Mouse (Mus musculus) lung, embryonic 15.5 days (tissue): ENCODE data around the gene Nme2. TPM values are rescaled to one million over a fixed set of nuclear protein-coding genes. Genes with fewer than 3 reads are reported as not detected.

Experiments used
- ATAC-seq: fragments of 200-750 bp; cut with Nextera tagmentation; 2 replicates; pipeline ENCODE4 v1.8.0; 2017; ENCODE audit warnings: moderate number of reproducible peaks, borderline replicate concordance; ENCODE audit not compliant: low FRiP score, low TSS enrichment; ENCODE audit errors: extremely low read depth
- H3K27ac ChIP-seq: fragments of 300-500 bp; sonication (generic); 2 replicates; pipeline ENCODE4 v1.5.1; 2015; ENCODE audit warnings: moderate library complexity, mild to moderate bottlenecking, inconsistent platforms
- H3K27me3 ChIP-seq: fragments of 300-500 bp; sonication (generic); 2 replicates; pipeline ENCODE4 v1.6.1; 2015; ENCODE audit warnings: inconsistent platforms
- H3K36me3 ChIP-seq: fragments of 300-500 bp; sonication (generic); 2 replicates; pipeline ENCODE4 v1.6.1; 2015; ENCODE audit warnings: inconsistent platforms
- H3K4me1 ChIP-seq: fragments of 300-500 bp; sonication (generic); 2 replicates; pipeline ENCODE4 v1.6.1; 2015; ENCODE audit warnings: inconsistent platforms
- H3K4me2 ChIP-seq: fragments of 300-500 bp; sonication (generic); 2 replicates; pipeline ENCODE4 v1.6.1; 2015; ENCODE audit warnings: inconsistent platforms, mild to moderate bottlenecking, moderate library complexity
- H3K4me3 ChIP-seq: fragments of 300-500 bp; sonication (generic); 2 replicates; pipeline ENCODE4 v1.5.1; 2015; ENCODE audit warnings: mild to moderate bottlenecking, inconsistent platforms
- H3K9ac ChIP-seq: fragments of 300-500 bp; sonication (generic); 2 replicates; pipeline ENCODE4 v1.6.1; 2015; ENCODE audit warnings: inconsistent platforms
- H3K9me3 ChIP-seq: fragments of 300-500 bp; sonication (generic); 2 replicates; pipeline ENCODE4 v1.6.1; 2016; ENCODE audit warnings: inconsistent platforms
- WGBS: fragments of 180-500 bp; shearing (Covaris S2); methylation state at CpG from one replicate; pipeline ENCODE4 v1.1.7; 2015; 5-methylcytosine and 5-hydroxymethylcytosine counted together
- polyA plus RNA-seq: library from polyadenylated mRNA; unstranded; fragments of >200 nt; fragmentation: Nextera tagmentation; extraction: Ambion mirVana; gene quantifications from 2 replicates; pipeline ENCODE4 v1.2.1, GENCODE M21; 2015

Nme2 gene
- polyA plus RNA-seq, 1 experiment from 2014 or later = 258 TPM

- Histone ChIP-seq H3K9me3 (no peaks in the 10 kb centered on the region), H3K4me1 (peaks cover 10% of the 10 kb centered on the region), H3K4me3 (no peak overlapping the region), H3K4me2 (no peak overlapping the region), H3K36me3 (peaks cover 72% of the 10 kb centered on the region), H3K9ac (no peak overlapping the region), H3K27me3 (no peaks in the 10 kb centered on the region), H3K27ac (no peak overlapping the region)
- WGBS = 86% methylated on average over 4 of the region's 4 CpGs
- no peak for ATAC-seq
Observed at GRCm38 (mm10) chr11:93963013-93963412, 7.0 kb upstream of the Nme2 start.

- Histone ChIP-seq H3K36me3 (peaks cover 77% of the 10 kb centered on the region), H3K4me2 (no peak overlapping the region), H3K9me3 (no peaks in the 10 kb centered on the region), H3K4me1 (peaks cover 4% of the 10 kb centered on the region), H3K9ac (no peak overlapping the region), H3K27ac (no peak overlapping the region), H3K4me3 (no peak overlapping the region), H3K27me3 (no peaks in the 10 kb centered on the region)
- no peak for ATAC-seq
- WGBS = 82% methylated on average over 6 of the region's 6 CpGs
Observed at GRCm38 (mm10) chr11:93961482-93961881, 5.4 kb upstream of the Nme2 start.

GRCm38 (mm10) chr11:93957746-93958145, 1.7 kb upstream of the Nme2 start:
- 72% methylated on average over 4 of the region's 4 CpGs for WGBS
- no peaks in the 10 kb centered on the region for H3K9me3 ChIP-seq
- no peak overlapping the region for H3K4me2 ChIP-seq
- H3K27ac ChIP-seq = no peak overlapping the region
- no peaks in the 10 kb centered on the region for H3K27me3 ChIP-seq
- no peak for ATAC-seq
- H3K4me1 ChIP-seq = peaks cover 24% of the 10 kb centered on the region
- no peak overlapping the region for H3K9ac ChIP-seq
- peaks cover 48% of the 10 kb centered on the region for H3K36me3 ChIP-seq
- no peak overlapping the region for H3K4me3 ChIP-seq

- ATAC-seq = no peak
- no peaks in the 10 kb centered on the region for H3K27me3 ChIP-seq
- H3K4me3 ChIP-seq = no peak overlapping the region
- no peak overlapping the region for H3K9ac ChIP-seq
- H3K4me2 ChIP-seq = no peak overlapping the region
- no peak overlapping the region for H3K27ac ChIP-seq
- peaks cover 42% of the 10 kb centered on the region for H3K36me3 ChIP-seq
- no peaks in the 10 kb centered on the region for H3K9me3 ChIP-seq
- WGBS = 83% methylated on average over 2 of the region's 2 CpGs
- peaks cover 24% of the 10 kb centered on the region for H3K4me1 ChIP-seq
Observed at GRCm38 (mm10) chr11:93957031-93957555, 1.0 kb upstream of the Nme2 start.

- Histone ChIP-seq H3K9ac (peak overlapping the region; percentile 61), H3K36me3 (peaks cover 43% of the 10 kb centered on the region), H3K4me1 (peaks cover 24% of the 10 kb centered on the region), H3K27ac (peak overlapping the region; percentile 92), H3K4me2 (peak overlapping the region; percentile 89), H3K27me3 (no peaks in the 10 kb centered on the region), H3K9me3 (no peaks in the 10 kb centered on the region), H3K4me3 (peak overlapping the region; percentile 74)
- WGBS = 1% methylated on average over 59 of the region's 67 CpGs
- ATAC-seq = peak; percentile 98
Observed at GRCm38 (mm10) chr11:93955256-93956150, 556 bp downstream of the Nme2 start.

GRCm38 (mm10) chr11:93954738-93955255, 1.3 kb downstream of the Nme2 start:
- peak overlapping the region; percentile 74 for H3K4me3 ChIP-seq

GRCm38 (mm10) chr11:93952376-93952775, 3.7 kb downstream of the Nme2 start:
- no peak overlapping the region for H3K27ac ChIP-seq
- no peaks in the 10 kb centered on the region for H3K9me3 ChIP-seq
- H3K9ac ChIP-seq = no peak overlapping the region
- no peak for ATAC-seq
- 36% methylated on average over 5 of the region's 5 CpGs for WGBS
- H3K27me3 ChIP-seq = no peaks in the 10 kb centered on the region
- H3K4me3 ChIP-seq = no peak overlapping the region
- peaks cover 24% of the 10 kb centered on the region for H3K4me1 ChIP-seq
- H3K36me3 ChIP-seq = peaks cover 40% of the 10 kb centered on the region
- H3K4me2 ChIP-seq = no peak overlapping the region

More at GRCm38 (mm10) chr11:93954738-93955255, 1.3 kb downstream of the Nme2 start:
- peak overlapping the region; percentile 89 for H3K4me2 ChIP-seq
- H3K9ac ChIP-seq = peak overlapping the region; percentile 61
- ATAC-seq = 0 out of 2 replicates have a peak, but pooled peaks have one; percentile 11
- peaks cover 45% of the 10 kb centered on the region for H3K36me3 ChIP-seq
- 39% methylated on average over 13 of the region's 13 CpGs for WGBS
- peak overlapping the region; percentile 92 for H3K27ac ChIP-seq
- peaks cover 24% of the 10 kb centered on the region for H3K4me1 ChIP-seq
- no peaks in the 10 kb centered on the region for H3K9me3 ChIP-seq
- H3K27me3 ChIP-seq = no peaks in the 10 kb centered on the region

- peaks cover 14% of the 10 kb centered on the region for H3K4me1 ChIP-seq
- no peak overlapping the region for H3K9ac ChIP-seq
- no peak overlapping the region for H3K4me3 ChIP-seq
- H3K36me3 ChIP-seq = peaks cover 46% of the 10 kb centered on the region
- 79% methylated on average over 1 of the region's 1 CpGs for WGBS
- H3K27me3 ChIP-seq = no peaks in the 10 kb centered on the region
- H3K9me3 ChIP-seq = no peaks in the 10 kb centered on the region
- H3K27ac ChIP-seq = no peak overlapping the region
- no peak for ATAC-seq
- H3K4me2 ChIP-seq = no peak overlapping the region
Observed at GRCm38 (mm10) chr11:93950045-93950444, 6.0 kb downstream of the Nme2 start.

GRCm38 (mm10) chr11:93948887-93949567, 7.0 kb downstream of the Nme2 start:
- Histone ChIP-seq H3K9ac (no peak overlapping the region), H3K4me2 (no peak overlapping the region), H3K9me3 (no peaks in the 10 kb centered on the region), H3K36me3 (peaks cover 45% of the 10 kb centered on the region), H3K4me3 (no peak overlapping the region), H3K27me3 (no peaks in the 10 kb centered on the region), H3K27ac (no peak overlapping the region), H3K4me1 (peaks cover 7% of the 10 kb centered on the region)
- no peak for ATAC-seq
- 83% methylated on average over 9 of the region's 9 CpGs for WGBS

GRCm38 (mm10) chr11:93944986-93945385, 11.1 kb downstream of the Nme2 start:
- Histone ChIP-seq H3K36me3 (peaks cover 36% of the 10 kb centered on the region), H3K27ac (no peak overlapping the region), H3K27me3 (no peaks in the 10 kb centered on the region), H3K4me2 (no peak overlapping the region), H3K9me3 (no peaks in the 10 kb centered on the region), H3K9ac (no peak overlapping the region), H3K4me1 (no peaks in the 10 kb centered on the region), H3K4me3 (no peak overlapping the region)
- ATAC-seq = no peak
- WGBS = 79% methylated on average over 3 of the region's 3 CpGs

GRCm38 (mm10) chr11:93940906-93941305, 15.2 kb downstream of the Nme2 start:
- H3K4me2 ChIP-seq = no peak overlapping the region
- WGBS = 75% methylated on average over 2 of the region's 2 CpGs
- H3K27ac ChIP-seq = no peak overlapping the region
- no peaks in the 10 kb centered on the region for H3K9me3 ChIP-seq
- no peaks in the 10 kb centered on the region for H3K4me1 ChIP-seq
- no peak overlapping the region for H3K4me3 ChIP-seq
- H3K36me3 ChIP-seq = peaks cover 28% of the 10 kb centered on the region
- H3K9ac ChIP-seq = no peak overlapping the region
- no peaks in the 10 kb centered on the region for H3K27me3 ChIP-seq
- no peak for ATAC-seq

GRCm38 (mm10) chr11:93929106-93929505, 27.0 kb downstream of the Nme2 start:
- H3K4me1 ChIP-seq = no peaks in the 10 kb centered on the region
- H3K27me3 ChIP-seq = no peaks in the 10 kb centered on the region

More at GRCm38 (mm10) chr11:93929106-93929505, 27.0 kb downstream of the Nme2 start:
- H3K9ac ChIP-seq = no peak overlapping the region
- no peak overlapping the region for H3K4me3 ChIP-seq
- ATAC-seq = no peak
- H3K4me2 ChIP-seq = no peak overlapping the region
- peaks cover 71% of the 10 kb centered on the region for H3K36me3 ChIP-seq
- H3K27ac ChIP-seq = no peak overlapping the region
- H3K9me3 ChIP-seq = no peaks in the 10 kb centered on the region
